Mouse (Mus musculus): Measurements from ENCODE around the gene Itpripl2. TPM values are rescaled to one million over a fixed set of nuclear protein-coding genes. Genes with fewer than 3 reads are reported as not detected.

Gene Itpripl2
- polyA plus RNA-seq (2012; ENCODE audit: insufficient read depth, low replicate concordance) = 3.0 and 3.6 TPM in 2 replicates

DNA sequence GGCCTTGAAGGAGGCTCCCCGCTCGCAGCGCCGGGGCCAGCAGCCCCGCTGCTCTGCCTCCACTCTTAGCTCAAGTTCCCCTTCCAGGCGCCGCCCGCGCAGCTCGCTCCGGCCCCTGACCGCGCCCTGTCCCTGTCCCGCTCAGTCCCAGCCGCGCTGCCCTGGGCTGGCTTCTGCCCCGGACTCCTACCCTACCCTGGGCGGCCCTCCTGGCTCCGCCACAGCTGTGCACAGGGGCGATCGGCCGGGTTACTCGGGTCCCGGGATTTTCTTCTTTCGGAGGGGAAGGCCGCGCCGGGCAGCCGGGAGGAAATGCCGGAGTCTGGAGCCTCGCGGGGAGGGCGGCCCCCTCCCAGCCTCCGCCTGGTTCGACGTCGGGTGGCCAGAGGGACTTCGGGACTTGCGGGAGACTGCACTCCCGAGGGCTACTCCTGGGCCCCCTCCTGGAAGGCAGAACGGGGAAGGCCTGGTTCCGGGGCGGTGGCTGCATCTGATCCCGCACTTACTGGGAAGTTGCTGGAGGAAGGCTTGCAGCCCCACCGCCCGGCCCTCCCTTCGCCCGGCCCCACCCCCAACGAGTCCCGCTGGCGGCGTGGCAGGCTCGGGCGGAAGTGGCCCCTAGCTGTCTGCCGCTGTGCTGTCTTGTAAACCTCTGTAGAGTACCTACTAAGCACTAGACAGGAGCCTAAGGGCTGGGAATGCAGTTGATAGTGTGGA lies at the start of gene Itpripl2:
TSS of gene Itpripl2 (minus strand) at position 545 of the 717 bp plus-strand sequence.
- Histone ChIP-seq H3K4me3 (replicated peaks) (peak within 1 kb of the TSS; percentile 94), H3K27me3 (replicated peaks) (peaks cover 5% of the 10 kb centered on the region), H3K4me1 (peaks cover 71% of the 10 kb centered on the region), H3K36me3 (replicated peaks; ENCODE audit: low read length) (peaks cover 29% of the 10 kb centered on the region), H3K9me3 (no peaks in the 10 kb centered on the region; the same call in 1 of the 2 replicates)
- TF ChIP-seq GATA1 (IDR thresholded peaks at IDR 0.05; ENCODE audit: borderline replicate concordance, low read length) = no peak
- no peak for TF ChIP-seq FLI1 (IDR thresholded peaks at IDR 0.05; ENCODE audit: low read length)

DNA sequence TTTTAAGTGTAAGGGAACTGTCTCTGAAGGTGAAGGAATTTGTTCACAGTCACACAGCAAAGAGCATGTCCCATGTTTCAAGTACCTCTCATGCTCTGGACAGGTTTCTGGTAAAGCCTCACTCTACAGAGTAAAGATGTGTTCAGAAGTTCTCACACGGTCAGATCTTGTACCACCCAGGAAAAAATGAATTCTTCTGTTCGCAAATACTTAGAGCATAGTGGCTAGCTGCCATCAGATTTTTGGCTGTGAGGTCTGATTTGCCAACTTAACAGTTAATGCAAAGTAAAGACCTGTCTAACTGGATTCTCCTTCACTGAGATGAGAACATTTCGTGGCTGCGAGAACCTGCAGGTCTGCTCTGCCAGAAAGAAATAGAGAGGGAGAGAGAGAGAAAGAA lies 43.3 kb upstream of the Itpripl2 start:
- H3K9me3 ChIP-seq = no peaks in the 10 kb centered on the region
- no peak for TF ChIP-seq GATA1 (IDR thresholded peaks at IDR 0.05; ENCODE audit: borderline replicate concordance, low read length)
- TF ChIP-seq FLI1 (IDR thresholded peaks at IDR 0.05; ENCODE audit: low read length) = no peak

DNA sequence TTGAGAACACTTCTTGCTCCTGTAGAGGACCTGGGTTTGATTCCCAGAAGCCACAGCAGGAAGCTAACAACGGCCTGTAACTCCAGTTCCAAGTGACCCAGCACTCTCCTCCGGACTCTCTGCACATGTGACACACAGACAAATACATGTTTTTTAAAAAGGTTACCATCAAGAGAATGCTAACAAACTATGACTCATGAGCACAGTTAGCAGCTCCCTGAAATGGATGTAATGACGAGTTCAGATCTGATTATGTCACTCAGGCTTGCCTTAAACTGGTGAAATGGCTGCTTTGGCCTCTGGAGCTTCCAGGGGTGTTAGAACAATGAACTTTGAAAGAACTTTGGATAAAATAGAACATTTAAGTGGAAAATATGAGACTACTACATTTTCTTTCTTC lies 42.6 kb upstream of the Itpripl2 start:
- Histone ChIP-seq H3K27me3 (replicated peaks) (peaks cover 2% of the 10 kb centered on the region), H3K9me3 (no peaks in the 10 kb centered on the region), H3K4me3 (replicated peaks) (peak overlapping the region; percentile 55), H3K4me1 (peaks cover 28% of the 10 kb centered on the region), H3K36me3 (replicated peaks; ENCODE audit: low read length) (peaks cover 3% of the 10 kb centered on the region)
- TF ChIP-seq GATA1 (IDR thresholded peaks at IDR 0.05; ENCODE audit: borderline replicate concordance, low read length) (no peak), FLI1 (IDR thresholded peaks at IDR 0.05; ENCODE audit: low read length) (no peak)

More for the DNA sequence above, 43.3 kb upstream of the Itpripl2 start:
- Histone ChIP-seq H3K36me3 (replicated peaks; ENCODE audit: low read length) (no peaks in the 10 kb centered on the region), H3K27me3 (replicated peaks) (peaks cover 2% of the 10 kb centered on the region), H3K4me1 (peaks cover 28% of the 10 kb centered on the region), H3K4me3 (replicated peaks) (no peak overlapping the region)

DNA sequence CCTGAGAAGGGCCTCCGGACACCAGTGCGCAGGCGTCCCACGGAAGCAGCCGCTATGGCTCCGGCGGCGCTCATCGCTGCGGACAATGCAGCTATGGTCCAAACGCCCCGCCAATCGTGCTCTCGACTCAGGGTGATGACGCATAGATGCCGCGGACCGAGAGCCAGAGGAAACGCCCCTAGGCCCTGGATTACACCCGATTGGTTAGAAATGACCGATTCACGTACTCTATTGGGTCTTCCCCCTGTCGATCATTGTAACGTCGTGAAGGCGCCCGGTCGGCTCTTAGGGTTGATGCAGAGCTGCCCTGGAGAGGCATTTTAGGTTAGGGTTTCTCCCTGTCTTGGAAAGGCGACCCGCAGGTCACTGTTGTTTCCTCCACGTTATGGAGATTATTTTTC lies 41.4 kb upstream of the Itpripl2 start, which contains the start of gene Coq7:
TSS of gene Coq7 (minus strand) at position 179 of the 401 bp plus-strand sequence.
- H3K27me3 ChIP-seq (replicated peaks) = no peaks in the 10 kb centered on the region
- peaks cover 28% of the 10 kb centered on the region for H3K4me1 ChIP-seq
- H3K4me3 ChIP-seq (replicated peaks) = peak within 1 kb of the TSS; percentile 97
- H3K9me3 ChIP-seq = no peaks in the 10 kb centered on the region
- no peak for TF ChIP-seq FLI1 (IDR thresholded peaks at IDR 0.05; ENCODE audit: low read length)
- H3K36me3 ChIP-seq (replicated peaks; ENCODE audit: low read length) = peaks cover 6% of the 10 kb centered on the region

DNA sequence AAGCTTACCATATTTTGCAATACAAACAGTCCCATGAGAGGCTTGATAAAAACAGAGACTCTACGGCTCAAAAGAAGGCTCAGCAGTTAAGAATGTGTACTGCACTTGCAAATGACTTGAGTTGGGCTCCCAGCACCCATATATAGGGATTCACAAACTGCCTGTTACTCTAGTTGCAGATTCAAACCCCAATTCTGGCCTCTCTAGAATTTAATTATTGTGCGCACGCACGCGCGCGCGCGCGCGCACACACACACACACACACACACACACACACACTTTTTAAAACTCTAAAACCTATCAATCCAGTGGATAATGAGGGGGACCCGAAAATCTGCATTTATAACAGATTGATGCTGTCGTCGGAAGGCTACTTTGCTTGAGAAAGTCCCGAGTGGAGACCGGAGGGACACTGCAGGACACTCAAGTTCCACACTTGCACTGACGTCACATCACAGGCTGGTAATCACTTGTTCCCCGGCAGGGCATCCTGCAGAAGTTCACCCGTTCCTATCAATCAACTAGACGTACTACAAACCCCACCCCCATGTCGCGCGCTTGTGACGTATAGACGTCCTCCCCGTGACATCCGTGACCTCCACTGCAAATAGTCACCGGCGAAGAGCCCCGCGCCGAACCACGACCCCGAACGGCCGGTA lies 40.9 kb upstream of the Itpripl2 start:
- H3K9me3 ChIP-seq = no peaks in the 10 kb centered on the region
- H3K36me3 ChIP-seq (replicated peaks; ENCODE audit: low read length) = peaks cover 8% of the 10 kb centered on the region
- no peaks in the 10 kb centered on the region for H3K27me3 ChIP-seq (replicated peaks)
- H3K4me3 ChIP-seq (replicated peaks) = peak overlapping the region; percentile 97
- TF ChIP-seq FLI1 (IDR thresholded peaks at IDR 0.05; ENCODE audit: low read length) = no peak
- no peak for TF ChIP-seq GATA1 (IDR thresholded peaks at IDR 0.05; ENCODE audit: borderline replicate concordance, low read length)
- peaks cover 28% of the 10 kb centered on the region for H3K4me1 ChIP-seq

DNA sequence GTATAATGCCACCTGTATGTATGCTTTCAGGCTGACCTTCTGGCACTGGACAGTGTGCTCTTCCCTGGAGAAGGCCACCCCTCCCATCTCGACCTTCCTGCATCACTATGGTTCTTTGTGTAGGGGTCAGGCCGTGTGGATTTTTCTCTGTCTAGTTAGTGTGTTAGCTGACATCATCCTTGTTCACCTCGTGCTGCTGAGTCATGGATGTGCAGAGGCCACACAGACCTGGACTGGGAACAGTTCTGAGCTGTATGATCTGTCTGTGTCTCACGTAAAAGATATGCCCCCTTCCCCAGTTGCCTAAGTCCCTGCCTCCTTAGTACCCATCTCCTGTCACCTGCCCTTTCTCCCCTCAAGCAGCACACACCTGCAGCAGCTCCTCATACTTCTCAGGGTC lies 35.2 kb upstream of the Itpripl2 start:
- Histone ChIP-seq H3K4me3 (replicated peaks) (no peak overlapping the region), H3K4me1 (peaks cover 15% of the 10 kb centered on the region), H3K9me3 (no peaks in the 10 kb centered on the region), H3K27me3 (replicated peaks) (no peaks in the 10 kb centered on the region), H3K36me3 (replicated peaks; ENCODE audit: low read length) (peaks cover 35% of the 10 kb centered on the region)
- TF ChIP-seq GATA1 (IDR thresholded peaks at IDR 0.05; ENCODE audit: borderline replicate concordance, low read length) = no peak
- no peak for TF ChIP-seq FLI1 (IDR thresholded peaks at IDR 0.05; ENCODE audit: low read length)

DNA sequence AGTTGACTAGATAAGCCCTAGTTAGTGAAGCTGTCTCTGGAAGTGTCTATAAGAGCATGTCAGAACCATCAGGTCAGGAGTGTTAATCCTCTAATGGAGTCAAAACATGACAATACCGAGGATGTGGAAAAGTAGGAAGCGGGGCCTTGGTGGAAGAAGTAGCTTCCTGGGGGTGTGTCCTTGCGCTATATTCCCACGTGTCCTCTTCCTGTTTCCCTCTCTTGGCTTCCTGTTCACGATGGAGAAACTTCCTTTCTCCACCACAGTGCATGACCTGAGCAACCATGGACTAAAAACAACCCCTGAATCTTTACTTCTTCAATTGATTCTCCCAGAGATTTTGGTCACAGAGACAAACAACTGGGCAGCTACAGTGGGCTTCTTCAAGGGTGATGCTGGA lies 30.3 kb upstream of the Itpripl2 start:
- Histone ChIP-seq H3K4me3 (replicated peaks) (no peak overlapping the region), H3K4me1 (peaks cover 38% of the 10 kb centered on the region), H3K27me3 (replicated peaks) (peaks cover 14% of the 10 kb centered on the region), H3K9me3 (no peaks in the 10 kb centered on the region), H3K36me3 (replicated peaks; ENCODE audit: low read length) (peaks cover 23% of the 10 kb centered on the region)
- TF ChIP-seq GATA1 (IDR thresholded peaks at IDR 0.05; ENCODE audit: borderline replicate concordance, low read length) (no peak), FLI1 (IDR thresholded peaks at IDR 0.05; ENCODE audit: low read length) (no peak)

DNA sequence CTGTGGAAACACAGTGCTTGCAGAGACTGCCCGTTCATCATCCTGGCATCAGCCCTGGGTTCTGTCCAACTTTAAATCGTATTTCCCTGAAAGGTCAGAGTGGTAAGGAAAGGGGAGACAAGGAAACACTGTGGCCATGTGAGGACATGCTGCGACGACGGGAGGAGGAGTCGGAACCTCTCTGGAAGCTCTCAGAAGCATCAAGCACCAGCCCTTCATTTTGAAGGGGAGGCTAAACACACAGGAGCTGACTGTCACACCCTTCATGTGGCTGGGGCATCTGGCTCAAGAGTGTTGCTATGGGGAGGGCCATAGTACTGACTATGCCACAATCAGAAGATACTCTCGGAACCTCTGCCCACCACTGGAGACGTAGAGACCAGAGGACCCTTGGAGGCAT lies 27.9 kb upstream of the Itpripl2 start:
- H3K9me3 ChIP-seq = peaks cover 2% of the 10 kb centered on the region; the same call in 1 of the 2 replicates
- H3K4me1 ChIP-seq = peaks cover 35% of the 10 kb centered on the region
- peaks cover 17% of the 10 kb centered on the region for H3K27me3 ChIP-seq (replicated peaks)
- no peak overlapping the region for H3K4me3 ChIP-seq (replicated peaks)
- H3K36me3 ChIP-seq (replicated peaks; ENCODE audit: low read length) = peaks cover 4% of the 10 kb centered on the region
- TF ChIP-seq GATA1 (IDR thresholded peaks at IDR 0.05; ENCODE audit: borderline replicate concordance, low read length) (no peak), FLI1 (IDR thresholded peaks at IDR 0.05; ENCODE audit: low read length) (no peak)

DNA sequence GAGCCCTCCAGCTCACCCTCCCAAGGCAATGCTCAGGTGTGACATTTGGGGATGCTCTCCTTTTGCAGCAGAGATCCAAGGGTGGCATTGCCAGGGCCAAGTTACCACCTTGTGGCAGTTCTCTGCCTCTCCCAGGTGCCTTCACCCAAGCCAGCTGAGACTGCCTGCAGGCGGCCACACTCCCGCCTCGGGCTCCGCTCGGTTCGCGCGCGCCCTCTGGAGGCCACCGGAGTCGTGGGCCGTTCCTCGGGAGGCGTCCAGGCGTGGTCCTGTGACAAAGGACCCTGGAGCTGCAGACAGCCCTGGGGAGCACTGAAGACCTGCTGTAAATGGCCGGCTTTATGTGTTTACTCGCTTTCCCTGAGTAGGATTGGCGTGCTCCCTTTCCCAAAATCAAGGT lies 26.9 kb upstream of the Itpripl2 start:
- H3K9me3 ChIP-seq = peaks cover 2% of the 10 kb centered on the region; the same call in 1 of the 2 replicates
- H3K27me3 ChIP-seq (replicated peaks) = peaks cover 21% of the 10 kb centered on the region
- H3K36me3 ChIP-seq (replicated peaks; ENCODE audit: low read length) = no peaks in the 10 kb centered on the region
- no peak for TF ChIP-seq FLI1 (IDR thresholded peaks at IDR 0.05; ENCODE audit: low read length)
- TF ChIP-seq GATA1 (IDR thresholded peaks at IDR 0.05; ENCODE audit: borderline replicate concordance, low read length) = no peak
- H3K4me1 ChIP-seq = peaks cover 35% of the 10 kb centered on the region
- peak overlapping the region; percentile 83 for H3K4me3 ChIP-seq (replicated peaks)

DNA sequence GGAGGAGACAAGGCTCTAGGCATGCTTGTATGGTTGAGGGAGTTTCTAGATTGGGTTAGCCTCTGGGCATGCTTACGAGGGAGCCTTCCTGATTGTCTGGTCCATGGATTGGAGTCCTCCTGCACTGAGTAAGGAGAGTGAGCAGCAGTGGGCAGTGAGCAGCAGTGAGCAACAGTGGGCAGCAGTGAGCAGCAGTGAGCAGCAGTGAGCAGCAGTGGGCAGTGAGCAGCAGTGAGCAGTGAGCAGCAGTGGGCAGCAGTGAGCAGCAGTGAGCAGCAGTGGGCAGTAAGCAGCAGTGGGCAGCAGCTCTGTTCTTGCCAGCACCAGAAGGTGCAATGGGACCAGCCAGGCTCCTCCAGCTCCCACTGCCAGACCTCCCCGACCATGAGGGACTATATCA lies 26.0 kb upstream of the Itpripl2 start:
- H3K4me3 ChIP-seq (replicated peaks) = peak overlapping the region; percentile 73
- H3K4me1 ChIP-seq = peaks cover 34% of the 10 kb centered on the region
- H3K9me3 ChIP-seq = peaks cover 2% of the 10 kb centered on the region; the same call in 1 of the 2 replicates
- no peak for TF ChIP-seq FLI1 (IDR thresholded peaks at IDR 0.05; ENCODE audit: low read length)
- no peak for TF ChIP-seq GATA1 (IDR thresholded peaks at IDR 0.05; ENCODE audit: borderline replicate concordance, low read length)
- peaks cover 25% of the 10 kb centered on the region for H3K27me3 ChIP-seq (replicated peaks)
- H3K36me3 ChIP-seq (replicated peaks; ENCODE audit: low read length) = no peaks in the 10 kb centered on the region
